Mouse (Mus musculus) liver, postnatal 0 days (tissue): ENCODE data around the gene Hnrnpu.

Experiments used
- CTCF ChIP-seq: sonication (generic); IDR thresholded peaks from 2 replicates; pipeline ENCODE4 v1.5.1; 2016; ENCODE audit warnings: antibody characterized with exemption, low read depth
- EP300 ChIP-seq: IDR thresholded peaks from 2 replicates; pipeline ENCODE4 v1.6.1; 2016; ENCODE audit warnings: antibody characterized with exemption, low read depth, mild to moderate bottlenecking

- TF ChIP-seq CTCF (no peak), EP300 (no peak)
Observed at GRCm38 (mm10) chr1:178368121-178368520, 30.5 kb upstream of the Hnrnpu start.
